Mouse (Mus musculus): ENCODE measurements around the gene Ppp1cb. TPM values are rescaled to one million over a fixed set of nuclear protein-coding genes. Genes with fewer than 3 reads are reported as not detected.

Ppp1cb gene
- polyA plus RNA-seq (2015; fragmentation: Nextera tagmentation; extraction: Ambion mirVana): 176 and 187 TPM in 2 replicates

DNA sequence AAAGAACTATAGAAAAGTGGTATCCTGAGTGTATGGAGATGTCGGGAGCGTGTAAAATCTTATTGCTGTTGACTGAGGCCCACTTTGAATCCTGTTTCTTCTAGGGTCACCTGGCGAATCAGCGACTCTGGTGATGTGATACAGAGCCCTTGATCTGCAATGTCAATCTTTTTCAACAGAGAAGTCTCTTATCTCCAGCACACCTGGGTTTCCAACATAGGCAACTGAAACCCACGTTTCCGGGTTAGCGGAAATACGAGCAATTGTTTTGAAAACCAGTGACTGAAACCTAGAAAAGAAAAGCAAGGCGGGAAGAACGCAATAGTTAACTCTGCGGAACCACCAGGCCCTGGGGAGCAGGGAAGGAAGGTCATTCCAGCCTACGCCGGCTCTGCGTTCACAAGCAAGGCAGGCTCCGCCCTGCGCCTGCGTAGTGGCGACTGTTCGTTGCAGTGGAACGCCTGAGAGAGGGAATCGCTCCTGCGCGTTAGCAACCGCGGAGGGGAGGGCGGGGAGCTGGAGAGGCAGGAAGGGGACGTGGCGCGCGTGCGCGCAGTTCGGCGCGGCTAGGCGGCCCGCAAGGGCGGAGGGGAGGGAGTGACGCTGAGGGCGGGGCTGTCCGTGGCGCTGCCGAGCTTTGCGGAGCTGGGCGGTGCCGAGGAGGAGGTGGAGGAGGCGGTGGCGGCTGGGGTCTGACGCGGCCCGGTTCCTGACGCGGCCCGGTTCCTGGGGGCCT lies at the start of gene Ppp1cb:
TSS of gene Ppp1cb (plus strand) at position 436 of the 736 bp plus-strand sequence.

Other genes with a start within 250 kb of the Ppp1cb start
- 0.16 and 0.29 TPM in 2 replicates for gene Plb1, start 226.1 kb upstream of the Ppp1cb start, polyA plus RNA-seq (2015; fragmentation: Nextera tagmentation; extraction: Ambion mirVana)
- gene Yes1, start 152.3 kb downstream of the Ppp1cb start, polyA plus RNA-seq (2015; fragmentation: Nextera tagmentation; extraction: Ambion mirVana): 8.0 and 9.6 TPM in 2 replicates

Data from spleen, postnatal 0 days (tissue).